Mouse (Mus musculus) bone marrow macrophage, adult 2 months (primary cell): ENCODE results near the gene Errfi1.

ENCODE experiments used
- CTCF ChIP-seq: IDR thresholded peaks from 2 replicates; pipeline ENCODE4 v1.5.1; 2012; ENCODE audit warnings: low read depth, mild to moderate bottlenecking, low read length, moderate library complexity
- POLR2A ChIP-seq: IDR thresholded peaks from 2 replicates; pipeline ENCODE4 v1.6.1; 2012; ENCODE audit warnings: mild to moderate bottlenecking, low read depth, low read length, borderline replicate concordance

DNA sequence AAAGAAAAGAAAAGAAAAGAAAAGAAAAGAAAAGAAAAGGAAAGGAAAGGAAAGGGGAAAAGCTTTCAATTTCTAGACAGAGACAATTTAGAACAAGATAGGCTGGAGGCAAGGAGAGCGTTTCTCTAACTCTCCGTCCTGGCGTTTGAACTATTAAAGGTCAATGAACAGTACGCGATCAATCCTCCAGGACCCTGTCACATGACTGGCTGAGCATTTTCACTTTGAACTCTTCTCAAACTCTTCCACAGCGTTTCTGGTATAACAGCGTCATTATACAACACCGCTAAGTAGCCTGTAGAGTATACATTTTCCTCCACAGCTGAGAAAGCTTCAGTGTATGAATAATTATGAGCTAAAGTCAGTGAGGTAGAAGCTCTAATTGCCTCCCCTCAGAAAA is 1.7 kb upstream of the Errfi1 start:
- TF ChIP-seq CTCF (no peak), POLR2A (no peak)
